Mouse (Mus musculus) kidney, postnatal 36 days (tissue): Measurements from ENCODE around the gene Prl7a1.

Experiments used
- DNase-seq, 2 experiments: peaks; one replicate each; pipeline ENCODE4 v3.0.0; 2021 to 2022; ENCODE audit warnings: mixed read lengths in 2 of 2

Gene Prl7a1

DNA sequence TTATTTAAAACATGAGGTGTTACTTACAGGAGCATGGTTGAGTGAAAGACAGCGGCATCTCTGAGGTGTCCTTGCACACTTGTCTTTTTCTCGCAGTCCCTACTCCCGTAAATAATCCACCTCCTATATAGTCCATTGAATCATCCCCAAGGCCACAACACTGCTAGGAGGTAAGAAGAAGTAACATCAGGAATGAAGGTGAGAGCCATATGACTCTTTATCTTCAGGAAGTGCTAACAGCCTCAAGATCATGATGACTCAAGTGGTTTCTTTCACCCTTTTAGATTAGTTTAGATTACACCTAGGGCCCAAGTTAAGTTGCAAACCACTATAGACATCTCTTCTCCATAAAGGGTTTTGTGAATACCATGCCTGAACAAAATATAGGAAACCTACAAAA, at the start of gene Prl7a1:
Prl7a1 (minus strand) TSS at position 101 of the 400 bp plus-strand sequence.
- no peak for DNase-seq

DNA sequence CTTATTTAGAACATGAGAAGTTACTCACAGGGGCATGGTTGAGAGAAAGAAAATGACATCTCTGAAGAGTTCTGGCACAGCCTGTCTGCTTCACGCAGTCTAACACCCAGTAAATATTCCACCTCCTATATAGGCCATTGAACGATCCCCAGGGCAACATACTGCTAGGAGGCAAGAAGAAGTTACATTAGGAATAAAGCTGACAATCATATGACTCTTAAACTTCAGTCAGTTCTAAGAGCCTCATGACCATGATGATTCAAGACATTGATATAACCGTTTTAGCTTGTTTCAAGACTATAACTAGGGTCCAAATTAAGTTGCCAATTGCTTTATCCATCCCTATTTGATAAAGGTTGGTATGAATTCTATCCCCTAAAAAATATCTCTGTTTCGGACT, 25.6 kb upstream of the Prl7a1 start, which contains the start of gene Prl7a2:
Prl7a2 (minus strand) TSS at position 101 of the 400 bp plus-strand sequence.
- no peak for DNase-seq

DNA sequence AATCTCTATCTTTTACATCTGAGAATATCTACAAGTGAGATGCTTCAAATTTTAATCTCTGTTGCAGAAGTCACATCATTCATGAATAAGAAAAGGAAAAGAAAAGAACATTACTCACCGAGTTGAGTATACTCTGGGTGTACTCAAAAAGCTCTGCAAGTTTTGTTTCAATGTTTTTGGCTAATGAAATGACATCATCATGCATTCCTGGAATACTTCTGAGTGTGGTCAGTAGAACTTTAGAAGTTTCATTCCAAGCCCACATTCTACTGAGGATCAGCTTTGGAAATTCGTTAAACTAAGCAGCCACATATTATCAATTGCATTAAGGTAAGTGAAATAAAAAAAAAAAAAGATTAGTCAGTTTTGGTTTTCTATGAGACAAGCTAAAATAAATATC, 18.5 kb upstream of the Prl7a1 start:
- DNase-seq = no peak

DNA sequence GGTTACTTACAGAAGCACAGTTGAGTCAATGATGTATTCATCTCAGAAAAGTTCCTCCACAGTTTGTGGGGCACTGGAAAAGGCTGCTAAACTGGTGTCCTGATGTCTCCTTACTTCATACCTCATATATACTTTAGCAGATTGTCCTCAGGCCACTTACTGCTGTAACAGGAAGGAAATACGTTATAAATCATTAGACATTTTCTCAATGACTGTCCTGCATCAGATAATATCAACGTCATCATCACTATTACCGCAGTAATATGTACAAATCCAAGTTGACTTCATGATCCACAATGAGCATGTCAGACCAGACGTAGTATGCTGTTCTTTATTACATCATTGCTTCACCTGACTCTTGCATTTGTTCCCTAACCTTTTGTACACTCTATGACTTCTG, 31.8 kb downstream of the Prl7a1 start, which contains the start of gene Prl7b1:
Prl7b1 (minus strand) TSS at position 101 of the 400 bp plus-strand sequence.
- DNase-seq = no peak
